Comparison of ENCODE assay signal across 14 mouse cellular contexts in the genomic region with DNA sequence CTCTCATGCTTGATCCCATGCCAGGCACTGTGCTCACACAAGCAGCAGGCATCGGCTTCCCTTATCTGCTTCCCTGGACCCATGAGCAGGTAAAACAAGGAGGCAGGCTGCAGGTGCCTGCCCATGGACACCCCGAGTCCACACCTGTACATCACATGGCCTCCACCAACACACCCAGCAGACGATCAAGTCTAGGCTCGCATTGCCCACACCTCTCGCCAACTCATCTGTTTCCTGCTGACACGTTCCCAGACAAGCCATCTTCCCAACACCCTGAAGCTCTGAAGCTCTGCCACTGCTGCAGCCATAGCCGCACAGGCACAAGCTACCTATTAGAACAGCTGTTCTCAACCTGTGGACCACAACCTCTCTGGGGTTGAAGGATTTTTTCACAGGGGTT. TPM values are rescaled to one million over a fixed set of nuclear protein-coding genes. Genes with fewer than 3 reads are reported as not detected.
DNase-seq lines count a peak whose midpoint lies in the region; ATAC-seq and TF ChIP-seq lines count a peak whose summit lies in the region.
"Had no signal": no experiment of that assay in that cellular context is flagged by ENCODE, and none has a peak within 500 bp of the region (broad histone marks: within the 10 kb centered on the region; RNA-seq: fewer than 3 reads in every experiment).

No protein-coding gene starts in this region.

- peaks cover 33% of the 10 kb centered on the region for H3K36me3 ChIP-seq in forebrain, embryonic 13.5 days (ENCODE audit: poor library complexity, severe bottlenecking)
- H3K36me3 ChIP-seq in forebrain, postnatal 0 days (ENCODE audit: insufficient read depth), result peaks cover 28% of the 10 kb centered on the region
- peaks cover 39% of the 10 kb centered on the region for H3K36me3 ChIP-seq in hindbrain, embryonic 13.5 days
- peaks cover 10% of the 10 kb centered on the region; the same call in 1 of the 2 replicates for H3K36me3 ChIP-seq in hindbrain, embryonic 11.5 days (ENCODE audit: control insufficient read depth, insufficient read depth, low read length)
- H3K36me3 ChIP-seq in neural tube, embryonic 13.5 days, result peaks cover 32% of the 10 kb centered on the region
- H3K36me3 ChIP-seq in neural tube, embryonic 15.5 days, result peaks cover 27% of the 10 kb centered on the region
- H3K36me3 ChIP-seq in liver, postnatal 0 days (replicated peaks; ENCODE audit: insufficient read depth, low read length), result peaks cover 27% of the 10 kb centered on the region

- DNase-seq in forebrain, postnatal 0 days, result no peak
- DNase-seq in hindbrain, embryonic 11.5 days (ENCODE audit: low spot score), result no peak
- DNase-seq in liver, postnatal 0 days, result no peak
- DNase-seq in layer of hippocampus, adult 18-20 months (ENCODE audit: low spot score in 2 of 2), result no peak
- DNase-seq: adrenal gland, adult 8-10 months; right cerebral cortex, postnatal 4 days had no signal

- ATAC-seq in forebrain, embryonic 13.5 days, result no peak
- no peak for ATAC-seq in forebrain, postnatal 0 days
- ATAC-seq in hindbrain, embryonic 13.5 days (ENCODE audit: low FRiP score), result no peak
- ATAC-seq in hindbrain, embryonic 11.5 days (ENCODE audit: low FRiP score), result no peak
- ATAC-seq in neural tube, embryonic 13.5 days (ENCODE audit: low read depth), result no peak
- no peak for ATAC-seq in neural tube, embryonic 15.5 days (ENCODE audit: low FRiP score)
- ATAC-seq in liver, postnatal 0 days, result no peak
- ATAC-seq: forebrain, embryonic 16.5 days had no signal

- no peak for TF ChIP-seq EP300 in liver, postnatal 0 days (IDR thresholded peaks at IDR 0.05; ENCODE audit: low read depth)

- no peaks in the 10 kb centered on the region for H3K9me3 ChIP-seq in forebrain, embryonic 13.5 days (replicated peaks)
- no peaks in the 10 kb centered on the region for H3K9me3 ChIP-seq in forebrain, postnatal 0 days (ENCODE audit: low read length)
- no peaks in the 10 kb centered on the region for H3K9me3 ChIP-seq in hindbrain, embryonic 13.5 days
- no peaks in the 10 kb centered on the region for H3K9me3 ChIP-seq in hindbrain, embryonic 11.5 days (ENCODE audit: control insufficient read depth, low read length)
- no peaks in the 10 kb centered on the region for H3K9me3 ChIP-seq in neural tube, embryonic 13.5 days
- no peaks in the 10 kb centered on the region for H3K9me3 ChIP-seq in neural tube, embryonic 15.5 days (replicated peaks)
- H3K9me3 ChIP-seq in liver, postnatal 0 days (ENCODE audit: low read length), result no peaks in the 10 kb centered on the region
- H3K9me3 ChIP-seq: kidney, embryonic 15.5 days had no signal

- no peak for TF ChIP-seq CTCF in forebrain, postnatal 0 days (IDR thresholded peaks at IDR 0.05; ENCODE audit: low read depth)
- no peak for TF ChIP-seq CTCF in liver, postnatal 0 days (IDR thresholded peaks at IDR 0.05; ENCODE audit: low read depth)

- H3K9ac ChIP-seq in forebrain, embryonic 13.5 days, result peak overlapping the region; percentile 41
- H3K9ac ChIP-seq in forebrain, postnatal 0 days, result no peak overlapping the region
- H3K9ac ChIP-seq in hindbrain, embryonic 13.5 days, result peak overlapping the region; percentile 95; the same call in 1 of the 2 replicates
- no peak overlapping the region for H3K9ac ChIP-seq in hindbrain, embryonic 11.5 days (ENCODE audit: low read depth, low read length)
- H3K9ac ChIP-seq in neural tube, embryonic 13.5 days, result peak overlapping the region; percentile 57; the same call in 1 of the 2 replicates
- no peak overlapping the region for H3K9ac ChIP-seq in neural tube, embryonic 15.5 days (replicated peaks)
- H3K9ac ChIP-seq in liver, postnatal 0 days (replicated peaks), result 0 out of 2 replicates have a peak overlapping the region, but pooled peaks have one; percentile 11

- no peak overlapping the region for H3K27ac ChIP-seq in forebrain, embryonic 13.5 days
- H3K27ac ChIP-seq in forebrain, postnatal 0 days (ENCODE audit: low read depth, low read length), result no peak overlapping the region
- H3K27ac ChIP-seq in hindbrain, embryonic 13.5 days, result no peak overlapping the region
- no peak overlapping the region for H3K27ac ChIP-seq in hindbrain, embryonic 11.5 days (ENCODE audit: low read depth, low read length)
- H3K27ac ChIP-seq in neural tube, embryonic 13.5 days (replicated peaks), result no peak overlapping the region
- no peak overlapping the region for H3K27ac ChIP-seq in neural tube, embryonic 15.5 days (replicated peaks)
- H3K27ac ChIP-seq in liver, postnatal 0 days (ENCODE audit: low read depth), result no peak overlapping the region
- H3K27ac ChIP-seq: kidney, embryonic 15.5 days had no signal

- 88% methylated on average over 7 of the region's 7 CpGs for WGBS in forebrain, embryonic 13.5 days
- 81% methylated on average over 7 of the region's 7 CpGs for WGBS in forebrain, postnatal 0 days
- 92% methylated on average over 7 of the region's 7 CpGs for WGBS in hindbrain, embryonic 13.5 days
- 89% methylated on average over 7 of the region's 7 CpGs for WGBS in hindbrain, embryonic 11.5 days
- 93% methylated on average over 7 of the region's 7 CpGs for WGBS in neural tube, embryonic 13.5 days
- WGBS in neural tube, embryonic 15.5 days, result 87% methylated on average over 7 of the region's 7 CpGs
- 66% methylated on average over 7 of the region's 7 CpGs for WGBS in liver, postnatal 0 days (ENCODE audit: insufficient replicate concordance)

- no peak overlapping the region for H3K4me2 ChIP-seq in forebrain, embryonic 13.5 days
- H3K4me2 ChIP-seq in forebrain, postnatal 0 days (ENCODE audit: low read depth), result no peak overlapping the region
- H3K4me2 ChIP-seq in hindbrain, embryonic 13.5 days, result no peak overlapping the region
- H3K4me2 ChIP-seq in hindbrain, embryonic 11.5 days (replicated peaks; ENCODE audit: low read depth, low read length), result no peak overlapping the region
- no peak overlapping the region for H3K4me2 ChIP-seq in neural tube, embryonic 13.5 days
- H3K4me2 ChIP-seq in neural tube, embryonic 15.5 days, result no peak overlapping the region; the same call in 1 of the 2 replicates
- no peak overlapping the region for H3K4me2 ChIP-seq in liver, postnatal 0 days (ENCODE audit: low read depth, low read length)

- H3K27me3 ChIP-seq in forebrain, embryonic 13.5 days, result no peaks in the 10 kb centered on the region
- H3K27me3 ChIP-seq in forebrain, postnatal 0 days (ENCODE audit: insufficient read depth, low read length), result no peaks in the 10 kb centered on the region
- H3K27me3 ChIP-seq in hindbrain, embryonic 13.5 days, result no peaks in the 10 kb centered on the region
- no peaks in the 10 kb centered on the region for H3K27me3 ChIP-seq in hindbrain, embryonic 11.5 days (ENCODE audit: control insufficient read depth, insufficient read depth, low read length)
- no peaks in the 10 kb centered on the region for H3K27me3 ChIP-seq in neural tube, embryonic 13.5 days
- H3K27me3 ChIP-seq in neural tube, embryonic 15.5 days (replicated peaks), result no peaks in the 10 kb centered on the region
- no peaks in the 10 kb centered on the region for H3K27me3 ChIP-seq in liver, postnatal 0 days (ENCODE audit: insufficient read depth, low read length)
- H3K27me3 ChIP-seq: kidney, embryonic 15.5 days had no signal

- no peak overlapping the region for H3K4me3 ChIP-seq in forebrain, embryonic 13.5 days
- H3K4me3 ChIP-seq in forebrain, postnatal 0 days (ENCODE audit: low read depth, low read length), result no peak overlapping the region
- H3K4me3 ChIP-seq in hindbrain, embryonic 13.5 days, result no peak overlapping the region
- no peak overlapping the region for H3K4me3 ChIP-seq in hindbrain, embryonic 11.5 days (ENCODE audit: low read depth, low read length)
- H3K4me3 ChIP-seq in neural tube, embryonic 13.5 days, result no peak overlapping the region
- H3K4me3 ChIP-seq in neural tube, embryonic 15.5 days (replicated peaks), result no peak overlapping the region
- no peak overlapping the region for H3K4me3 ChIP-seq in liver, postnatal 0 days (ENCODE audit: low read depth, low read length)

- peaks cover 40% of the 10 kb centered on the region for H3K4me1 ChIP-seq in forebrain, embryonic 13.5 days
- peaks cover 15% of the 10 kb centered on the region; the same call in 1 of the 2 replicates for H3K4me1 ChIP-seq in forebrain, postnatal 0 days (ENCODE audit: insufficient read depth)
- peaks cover 46% of the 10 kb centered on the region for H3K4me1 ChIP-seq in hindbrain, embryonic 13.5 days (replicated peaks)
- H3K4me1 ChIP-seq in hindbrain, embryonic 11.5 days (replicated peaks; ENCODE audit: control insufficient read depth, insufficient read depth, low read length), result peaks cover 12% of the 10 kb centered on the region
- peaks cover 40% of the 10 kb centered on the region for H3K4me1 ChIP-seq in neural tube, embryonic 13.5 days (replicated peaks)
- peaks cover 46% of the 10 kb centered on the region for H3K4me1 ChIP-seq in neural tube, embryonic 15.5 days
- H3K4me1 ChIP-seq in liver, postnatal 0 days (ENCODE audit: insufficient read depth), result peaks cover 30% of the 10 kb centered on the region

RNA-seq across cellular contexts. Expression of a gene that starts 2.5 kb away (rescaled TPM):
- 70.9 and 74.8 TPM in 2 replicates for polyA plus RNA-seq in forebrain, embryonic 13.5 days (2015; fragmentation: Nextera tagmentation; extraction: Ambion mirVana)
- 54.1 and 88.3 TPM in 2 replicates for total RNA-seq in forebrain, postnatal 0 days (2014; rRNA removed)
- 131 and 143 TPM in 2 replicates for polyA plus RNA-seq in forebrain, postnatal 0 days (2015; fragmentation: Nextera tagmentation; extraction: Ambion mirVana)
- 87.9 and 90.7 TPM in 2 replicates for polyA plus RNA-seq in hindbrain, embryonic 13.5 days (2015; fragmentation: Nextera tagmentation; extraction: Ambion mirVana)
- polyA plus RNA-seq in hindbrain, embryonic 11.5 days (2014; fragmentation: Nextera tagmentation; extraction: Ambion mirVana), result 79.4 and 80.5 TPM in 2 replicates
- 96.2 and 98.5 TPM in 2 replicates for polyA plus RNA-seq in neural tube, embryonic 13.5 days (2015; fragmentation: Nextera tagmentation; extraction: Ambion mirVana)
- 108 and 110 TPM in 2 replicates for polyA plus RNA-seq in neural tube, embryonic 15.5 days (2015; fragmentation: Nextera tagmentation; extraction: Ambion mirVana)
- 28.2 and 34.1 TPM in 2 replicates for polyA plus RNA-seq in liver, postnatal 0 days (2015; fragmentation: Nextera tagmentation; extraction: Ambion mirVana)
- 10 to 100 TPM; 84.9 to 87.3 TPM for total RNA-seq in layer of hippocampus, adult 18-20 months (2021)

RNA-seq across cellular contexts. Expression of a gene that starts 9.4 kb away (rescaled TPM):
- 0.48 and 0.71 TPM in 2 replicates for polyA plus RNA-seq in forebrain, embryonic 13.5 days (2015; fragmentation: Nextera tagmentation; extraction: Ambion mirVana)
- 0.62 and 1.0 TPM in 2 replicates for total RNA-seq in forebrain, postnatal 0 days (2014; rRNA removed)
- 0.99 and 1.7 TPM in 2 replicates for polyA plus RNA-seq in forebrain, postnatal 0 days (2015; fragmentation: Nextera tagmentation; extraction: Ambion mirVana)
- polyA plus RNA-seq in hindbrain, embryonic 13.5 days (2015; fragmentation: Nextera tagmentation; extraction: Ambion mirVana), result 1.00 and 2.1 TPM in 2 replicates
- polyA plus RNA-seq in hindbrain, embryonic 11.5 days (2014; fragmentation: Nextera tagmentation; extraction: Ambion mirVana), result 0.18 and 0.48 TPM in 2 replicates
- polyA plus RNA-seq in neural tube, embryonic 13.5 days (2015; fragmentation: Nextera tagmentation; extraction: Ambion mirVana), result 1.7 and 2.7 TPM in 2 replicates
- polyA plus RNA-seq in neural tube, embryonic 15.5 days (2015; fragmentation: Nextera tagmentation; extraction: Ambion mirVana), result 2.7 and 3.4 TPM in 2 replicates
- not detected in 2 replicates for polyA plus RNA-seq in liver, postnatal 0 days (2015; fragmentation: Nextera tagmentation; extraction: Ambion mirVana)
- 1 to 10 TPM; 1.5 to 2.2 TPM for total RNA-seq in layer of hippocampus, adult 18-20 months (2021)
- total RNA-seq: granulocyte monocyte progenitor cell, adult 5-6 weeks; liver, adult 2 months had no signal
- polyA plus RNA-seq: liver, adult 2 months had no signal

RNA-seq across cellular contexts. Expression of a gene that starts 12.8 kb away (rescaled TPM):
- polyA plus RNA-seq in forebrain, embryonic 13.5 days (2015; fragmentation: Nextera tagmentation; extraction: Ambion mirVana), result 0.40 and 0.62 TPM in 2 replicates
- total RNA-seq in forebrain, postnatal 0 days (2014; rRNA removed), result 2.1 and 4.5 TPM in 2 replicates
- 1.7 and 2.8 TPM in 2 replicates for polyA plus RNA-seq in forebrain, postnatal 0 days (2015; fragmentation: Nextera tagmentation; extraction: Ambion mirVana)
- 1.3 and 1.4 TPM in 2 replicates for polyA plus RNA-seq in hindbrain, embryonic 13.5 days (2015; fragmentation: Nextera tagmentation; extraction: Ambion mirVana)
- polyA plus RNA-seq in hindbrain, embryonic 11.5 days (2014; fragmentation: Nextera tagmentation; extraction: Ambion mirVana), result 1.5 TPM in 2 replicates
- polyA plus RNA-seq in neural tube, embryonic 13.5 days (2015; fragmentation: Nextera tagmentation; extraction: Ambion mirVana), result 1.9 and 2.8 TPM in 2 replicates
- 2.6 and 4.5 TPM in 2 replicates for polyA plus RNA-seq in neural tube, embryonic 15.5 days (2015; fragmentation: Nextera tagmentation; extraction: Ambion mirVana)
- 0.36 and 0.63 TPM in 2 replicates for polyA plus RNA-seq in liver, postnatal 0 days (2015; fragmentation: Nextera tagmentation; extraction: Ambion mirVana)
- 1 to 10 TPM; 1.8 to 2.5 TPM for total RNA-seq in layer of hippocampus, adult 18-20 months (2021)

RNA-seq across cellular contexts. Expression of a gene that starts 17.9 kb away (rescaled TPM):
- 39.1 and 43.8 TPM in 2 replicates for polyA plus RNA-seq in forebrain, embryonic 13.5 days (2015; fragmentation: Nextera tagmentation; extraction: Ambion mirVana)
- total RNA-seq in forebrain, postnatal 0 days (2014; rRNA removed), result 27.8 and 34.9 TPM in 2 replicates
- 27.3 and 30.2 TPM in 2 replicates for polyA plus RNA-seq in forebrain, postnatal 0 days (2015; fragmentation: Nextera tagmentation; extraction: Ambion mirVana)
- 37.1 and 42.4 TPM in 2 replicates for polyA plus RNA-seq in hindbrain, embryonic 13.5 days (2015; fragmentation: Nextera tagmentation; extraction: Ambion mirVana)
- polyA plus RNA-seq in hindbrain, embryonic 11.5 days (2014; fragmentation: Nextera tagmentation; extraction: Ambion mirVana), result 23.5 and 26.8 TPM in 2 replicates
- 40.7 and 41.2 TPM in 2 replicates for polyA plus RNA-seq in neural tube, embryonic 13.5 days (2015; fragmentation: Nextera tagmentation; extraction: Ambion mirVana)
- polyA plus RNA-seq in neural tube, embryonic 15.5 days (2015; fragmentation: Nextera tagmentation; extraction: Ambion mirVana), result 43.4 TPM in 2 replicates
- polyA plus RNA-seq in liver, postnatal 0 days (2015; fragmentation: Nextera tagmentation; extraction: Ambion mirVana), result 9.9 and 12.6 TPM in 2 replicates
- total RNA-seq in layer of hippocampus, adult 18-20 months (2021), result 10 to 100 TPM; 42.4 to 51.3 TPM

RNA-seq across cellular contexts. Expression of a gene that starts 26.5 kb away (rescaled TPM):
- polyA plus RNA-seq in forebrain, embryonic 13.5 days (2015; fragmentation: Nextera tagmentation; extraction: Ambion mirVana), result 0.09 and 0.13 TPM in 2 replicates
- 0.31 TPM in 1 of 2 replicates, not detected in the other for total RNA-seq in forebrain, postnatal 0 days (2014; rRNA removed)
- 0.35 and 0.67 TPM in 2 replicates for polyA plus RNA-seq in forebrain, postnatal 0 days (2015; fragmentation: Nextera tagmentation; extraction: Ambion mirVana)
- polyA plus RNA-seq in hindbrain, embryonic 13.5 days (2015; fragmentation: Nextera tagmentation; extraction: Ambion mirVana), result 0.18 TPM in 1 of 2 replicates, not detected in the other
- 0.13 TPM in 1 of 2 replicates, not detected in the other for polyA plus RNA-seq in hindbrain, embryonic 11.5 days (2014; fragmentation: Nextera tagmentation; extraction: Ambion mirVana)
- polyA plus RNA-seq in neural tube, embryonic 13.5 days (2015; fragmentation: Nextera tagmentation; extraction: Ambion mirVana), result 0.07 and 0.69 TPM in 2 replicates
- polyA plus RNA-seq in neural tube, embryonic 15.5 days (2015; fragmentation: Nextera tagmentation; extraction: Ambion mirVana), result 0.14 and 10.2 TPM in 2 replicates
- 5.0 and 7.2 TPM in 2 replicates for polyA plus RNA-seq in liver, postnatal 0 days (2015; fragmentation: Nextera tagmentation; extraction: Ambion mirVana)
- under 1 TPM; 0.61 to 0.89 TPM for total RNA-seq in layer of hippocampus, adult 18-20 months (2021)
- total RNA-seq: liver, adult 2 months had no signal
- polyA plus RNA-seq: liver, adult 2 months had no signal

Comparison
In these comparisons a context has a peak if more than half of its experiments do, and no peak if none do; other contexts are left out.
1. H3K9ac ChIP-seq: peak in forebrain, embryonic 13.5 days (single experiment), hindbrain, embryonic 13.5 days (single experiment), neural tube, embryonic 13.5 days (single experiment) and liver, postnatal 0 days (single experiment); none in forebrain, postnatal 0 days (single experiment), hindbrain, embryonic 11.5 days (single experiment) and neural tube, embryonic 15.5 days (single experiment).